Mouse (Mus musculus) kidney, adult 2 months (tissue): ENCODE results near the gene Kifc3.

Source experiments
- CTCF ChIP-seq: fragments of 200-500 bp; conservative IDR thresholded peaks from 2 replicates; pipeline ENCODE4 v1.5.1; 2011; ENCODE audit warnings: low read depth, mild to moderate bottlenecking, control low read depth, low read length, moderate library complexity, mixed read lengths; ENCODE audit not compliant: insufficient read depth, insufficient read length
- POLR2A ChIP-seq: fragments of 200-500 bp; IDR thresholded peaks from one replicate; pipeline ENCODE4 v1.6.1; 2011; ENCODE audit warnings: low read depth, low read length, control low read depth

DNA sequence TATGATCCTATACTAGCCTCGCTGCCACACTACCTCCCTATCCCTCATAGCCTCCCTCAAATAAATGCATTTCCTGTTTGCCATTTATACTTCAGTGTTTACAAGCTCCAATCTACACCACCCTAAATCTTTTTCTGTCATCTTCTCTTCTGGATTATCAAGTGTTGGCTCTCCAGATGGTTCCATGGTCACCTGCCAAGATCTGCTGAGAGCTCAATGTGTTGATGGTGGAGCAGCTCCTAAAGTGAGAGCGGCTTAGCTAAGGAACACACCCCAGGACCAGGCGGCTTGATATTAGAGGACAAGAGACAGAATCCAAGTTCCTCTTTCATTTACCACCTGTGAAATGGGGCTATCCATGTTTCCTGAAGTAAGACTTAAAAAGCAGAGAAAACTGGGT, 124.6 kb downstream of the Kifc3 start:
- TF ChIP-seq CTCF (no peak), POLR2A (no peak)
